Mouse (Mus musculus) heart, adult 8-10 months (tissue): ENCODE data around the gene Syt1. TPM values are rescaled to one million over a fixed set of nuclear protein-coding genes. Genes with fewer than 3 reads are reported as not detected.

Experiments
- DNase-seq: peaks from one replicate; pipeline ENCODE4 v3.0.0; 2022; ENCODE audit warnings: low spot score
- total RNA-seq, 4 experiments: library from RNA; stranded (reverse); gene quantifications; 2 replicates each; pipeline ENCODE4 v1.2.4; 2022

Syt1 gene
- total RNA-seq, 4 experiments from 2014 or later, result 0.11 to 0.38 (median 0.31) TPM

DNA sequence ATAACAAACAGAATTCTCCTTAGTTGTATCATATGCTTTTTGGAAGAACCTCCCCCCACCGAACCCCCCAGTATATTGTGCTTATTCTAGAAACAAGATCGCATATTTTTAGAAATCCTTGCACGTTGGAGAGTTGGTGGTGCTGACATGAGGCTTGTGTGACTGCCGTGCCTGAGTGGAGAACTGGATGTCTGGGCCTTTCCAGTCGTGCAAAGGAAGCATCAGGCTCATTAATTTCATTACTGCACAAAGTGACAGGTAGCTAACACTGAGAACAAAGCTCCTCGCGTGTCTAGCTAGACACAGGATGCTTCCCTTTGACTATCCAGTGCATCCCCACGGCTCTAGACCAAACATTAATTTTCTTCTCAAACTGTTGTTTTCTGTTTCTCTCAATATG, 358.0 kb downstream of the Syt1 start:
- DNase-seq, result no peak

DNA sequence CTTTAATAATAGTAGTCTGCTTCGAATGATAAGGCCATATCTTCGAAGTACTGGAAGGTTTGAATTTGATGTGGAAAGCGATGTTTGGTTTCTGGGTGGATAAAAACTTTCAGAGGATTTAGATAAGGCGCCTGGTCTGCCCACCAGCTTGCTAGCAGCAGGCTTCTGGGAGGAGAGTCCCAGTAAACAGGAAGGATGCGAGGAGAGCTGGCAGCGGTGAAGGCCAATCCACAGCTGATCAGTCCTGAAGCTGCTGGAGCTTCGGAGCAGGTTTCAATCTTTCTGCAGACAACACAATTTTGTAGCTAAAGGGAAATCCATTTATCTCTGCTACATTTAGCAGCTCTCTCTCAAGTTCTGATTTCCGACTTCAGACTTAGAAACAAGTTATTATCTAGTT, 358.7 kb downstream of the Syt1 start:
- DNase-seq, result no peak

DNA sequence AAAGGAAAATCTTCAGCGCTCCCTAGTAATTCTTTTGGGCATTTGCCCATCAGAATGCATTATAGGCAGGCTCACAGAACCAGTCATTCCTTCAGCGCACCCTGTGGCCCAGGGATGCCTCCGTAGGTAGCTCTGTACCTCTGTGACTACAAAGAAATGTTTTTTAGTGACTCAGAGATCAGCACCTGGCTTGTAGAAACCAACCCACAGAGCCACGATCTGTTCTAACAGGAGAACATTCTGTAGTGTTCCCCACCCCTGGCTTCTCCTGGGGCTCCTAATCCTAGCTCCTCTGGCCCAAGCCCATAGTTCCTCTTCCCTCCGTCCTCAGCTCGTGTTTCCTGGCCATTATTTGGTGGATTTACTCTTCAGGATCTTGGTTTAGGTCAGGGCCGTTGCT, 361.6 kb downstream of the Syt1 start:
- DNase-seq, result no peak

DNA sequence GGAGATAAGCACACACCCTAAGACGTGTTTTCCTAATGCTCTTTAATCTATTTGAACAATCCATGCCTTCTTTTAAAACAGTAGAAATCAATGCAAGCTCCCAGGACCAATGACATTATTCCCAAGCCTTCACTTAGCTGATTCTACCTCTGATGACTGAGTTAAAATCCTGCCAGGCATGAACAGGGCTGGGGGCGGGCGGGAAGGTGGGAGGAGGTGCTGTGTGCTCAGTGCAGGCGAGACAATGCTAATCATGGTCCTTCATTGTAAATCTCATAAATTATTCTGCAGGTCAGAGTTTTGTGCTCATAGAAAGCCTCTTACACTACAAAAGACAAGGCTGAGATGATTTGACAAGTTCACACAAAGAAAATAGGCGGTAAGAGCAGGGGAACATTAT, 366.9 kb downstream of the Syt1 start:
- DNase-seq, result no peak

DNA sequence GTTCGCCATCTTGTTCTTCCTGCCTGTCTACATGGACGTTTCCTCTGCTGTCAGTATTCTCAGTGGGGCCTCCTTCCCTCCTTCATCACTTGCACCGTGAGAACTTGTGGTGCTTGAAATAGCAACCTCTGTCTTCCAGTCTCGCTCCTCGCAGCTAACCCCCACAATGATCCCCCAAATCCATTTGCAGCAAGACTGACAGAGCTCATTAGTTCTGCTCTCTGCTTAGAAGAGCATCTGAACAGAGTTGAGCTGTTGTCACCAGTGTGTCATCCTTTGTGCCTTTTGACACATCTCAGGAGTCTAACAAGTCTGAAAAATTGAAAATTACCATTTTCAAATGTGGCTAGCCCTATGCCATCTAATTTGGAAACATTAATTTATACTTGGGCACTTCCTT, 372.7 kb downstream of the Syt1 start:
- no peak for DNase-seq

DNA sequence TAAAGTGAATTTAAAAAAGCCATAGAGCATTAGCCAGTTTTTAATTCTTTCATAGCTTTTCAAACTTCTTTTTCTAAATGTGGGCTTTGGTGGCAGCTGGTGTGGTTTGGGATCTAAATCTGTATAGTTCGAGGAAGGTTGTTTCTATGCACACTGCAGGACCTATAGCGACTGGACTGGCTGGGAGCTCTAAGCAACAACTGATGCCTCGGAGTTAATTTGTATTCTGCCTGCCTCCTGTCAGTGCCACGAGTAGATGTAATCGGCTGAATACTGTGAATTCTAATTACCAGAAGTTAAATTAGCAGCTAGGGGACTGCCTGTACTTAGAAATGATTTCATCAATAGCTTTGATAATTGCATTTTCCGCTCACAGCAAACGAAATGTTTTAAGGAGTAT, 374.7 kb downstream of the Syt1 start:
- DNase-seq, result no peak

DNA sequence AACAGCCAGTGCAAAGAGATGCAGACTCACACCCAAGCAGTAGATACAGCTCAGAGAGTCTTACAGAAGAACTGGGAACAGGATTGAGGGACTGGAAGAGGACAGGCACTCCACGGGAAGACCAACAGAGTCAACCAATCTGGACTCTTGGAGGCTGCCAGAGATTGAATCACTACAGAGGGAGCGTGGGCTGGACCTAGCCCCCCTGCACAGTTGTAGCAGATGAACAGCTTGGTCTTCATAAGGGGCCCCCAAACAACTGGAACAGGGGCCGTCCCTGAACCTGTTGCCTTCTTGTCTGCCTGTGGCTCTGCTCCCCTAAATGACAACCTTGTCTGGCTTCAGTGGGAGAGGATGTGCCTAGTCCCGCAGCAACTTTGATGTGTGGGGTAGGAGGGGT, 375.2 kb downstream of the Syt1 start:
- DNase-seq, result no peak

DNA sequence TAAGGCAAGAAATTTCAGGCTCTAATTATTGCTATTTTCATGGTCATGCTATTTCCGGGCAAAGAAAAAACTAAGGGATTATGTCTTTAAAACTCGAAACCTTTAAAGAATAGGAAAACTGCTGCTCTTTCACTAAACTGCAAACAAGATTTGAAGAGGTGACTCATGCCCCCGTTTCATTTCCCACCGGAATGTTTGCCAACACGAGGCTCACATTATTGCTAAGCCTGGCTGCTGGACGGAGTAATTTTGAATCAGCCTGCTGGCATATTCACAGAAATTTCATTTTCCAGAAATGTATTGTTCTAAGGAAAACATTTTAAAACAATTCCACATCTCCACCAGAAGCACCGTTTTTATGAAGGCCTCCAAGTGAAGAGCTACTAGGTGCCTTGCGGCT, 379.9 kb downstream of the Syt1 start:
- no peak for DNase-seq

DNA sequence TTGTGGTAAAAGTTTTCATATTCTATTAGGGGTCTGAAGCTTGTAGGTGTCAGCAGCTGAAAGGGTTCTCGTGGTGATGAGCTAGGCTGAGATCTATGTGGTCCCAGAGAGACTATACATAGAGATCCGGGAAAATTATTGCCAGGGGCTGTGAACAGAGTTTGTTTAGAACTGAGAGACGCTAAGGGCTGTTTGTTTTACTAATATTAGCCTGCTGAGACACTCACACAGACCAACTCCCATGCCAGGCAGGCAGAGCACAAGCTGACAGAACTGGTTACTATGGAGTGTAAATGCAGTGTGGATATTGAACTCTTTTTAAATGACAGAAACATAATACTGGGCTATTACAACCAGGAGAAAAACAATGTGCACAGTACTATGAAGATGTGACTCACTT, 384.4 kb downstream of the Syt1 start:
- no peak for DNase-seq

DNA sequence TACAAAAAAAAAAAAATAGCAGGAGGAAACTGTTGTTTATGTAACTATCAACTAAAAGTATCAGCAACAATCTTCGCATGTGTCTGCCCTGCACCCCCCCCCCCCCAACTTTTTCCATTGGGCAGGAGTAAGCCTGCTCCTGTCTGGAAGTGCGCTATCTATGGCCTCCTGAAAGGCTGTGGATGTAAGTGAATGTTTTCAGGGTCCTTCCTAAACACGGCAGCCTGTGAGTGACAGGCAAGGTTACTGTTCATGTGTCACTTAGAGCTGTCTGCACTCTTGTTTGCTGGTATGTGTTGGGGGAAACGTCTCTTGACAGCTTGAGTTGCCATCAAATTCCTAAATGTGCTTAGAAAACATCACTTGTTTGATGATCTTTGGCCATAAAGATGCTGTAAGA, 387.8 kb downstream of the Syt1 start:
- DNase-seq, result no peak

DNA sequence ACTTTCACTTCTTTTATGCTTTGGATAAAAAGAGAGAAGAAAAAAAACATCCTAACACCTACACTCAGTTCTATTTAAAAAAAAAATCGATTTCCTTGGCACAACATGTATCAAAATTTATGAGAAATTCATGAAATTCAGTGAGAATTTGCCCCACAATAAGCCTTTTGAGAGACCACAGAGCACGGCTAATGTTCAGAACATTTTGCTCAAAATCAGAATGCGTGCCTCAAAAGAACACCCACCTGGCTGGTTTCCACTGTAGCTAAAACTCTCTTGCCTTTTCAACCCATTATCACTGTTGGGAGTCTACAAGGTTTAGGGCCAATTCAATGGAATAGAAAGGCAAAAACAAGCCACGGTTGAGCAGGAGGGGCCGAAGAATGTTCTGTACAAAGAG, 390.9 kb downstream of the Syt1 start:
- DNase-seq, result no peak

DNA sequence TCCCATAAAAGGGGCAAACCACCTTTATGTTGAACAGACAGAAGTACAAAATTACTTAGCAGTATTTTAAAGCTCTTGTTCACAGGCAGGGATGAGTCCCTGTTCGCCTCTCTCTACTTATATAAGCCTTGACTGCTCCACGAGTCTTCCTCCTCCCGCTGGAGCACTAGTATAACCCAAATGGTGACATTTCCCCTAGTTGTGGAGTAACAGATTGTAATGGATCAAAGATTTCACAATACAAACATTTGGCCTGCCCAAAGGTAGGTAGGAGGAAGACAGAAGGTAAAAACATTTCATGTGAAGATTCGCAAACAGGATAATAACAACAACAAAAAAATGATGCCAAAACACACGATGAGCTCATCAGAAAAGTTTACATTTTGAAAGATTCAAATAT, 391.6 kb downstream of the Syt1 start:
- DNase-seq, result no peak

DNA sequence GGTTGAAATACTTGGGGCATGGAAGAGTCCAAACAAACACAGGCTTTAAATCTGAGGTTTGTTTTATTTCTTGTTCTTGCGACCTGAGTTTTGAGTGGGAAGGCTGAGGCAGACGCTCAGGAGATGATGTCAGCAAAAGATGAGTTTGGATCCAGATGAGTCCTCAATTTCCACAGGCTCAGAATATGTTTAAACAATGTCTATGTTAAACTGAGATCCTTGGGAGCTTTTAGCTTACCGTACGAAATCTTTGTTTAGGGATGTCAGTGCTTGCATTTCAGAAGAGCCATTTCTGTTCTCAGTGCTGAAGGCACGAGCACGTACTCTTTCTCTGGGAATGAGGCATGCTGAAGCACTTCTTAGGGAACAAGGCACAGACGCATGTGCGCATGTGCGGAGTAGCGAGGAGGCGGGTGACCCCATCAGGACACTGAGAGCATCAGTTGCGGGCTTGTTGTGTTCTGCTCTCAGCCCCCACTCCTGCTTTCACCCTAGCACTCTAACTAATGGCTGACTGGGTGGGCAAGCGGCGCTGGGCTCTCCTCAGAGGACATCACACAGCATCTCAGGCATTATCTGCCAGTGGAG, 400.6 kb downstream of the Syt1 start:
- no peak for DNase-seq

DNA sequence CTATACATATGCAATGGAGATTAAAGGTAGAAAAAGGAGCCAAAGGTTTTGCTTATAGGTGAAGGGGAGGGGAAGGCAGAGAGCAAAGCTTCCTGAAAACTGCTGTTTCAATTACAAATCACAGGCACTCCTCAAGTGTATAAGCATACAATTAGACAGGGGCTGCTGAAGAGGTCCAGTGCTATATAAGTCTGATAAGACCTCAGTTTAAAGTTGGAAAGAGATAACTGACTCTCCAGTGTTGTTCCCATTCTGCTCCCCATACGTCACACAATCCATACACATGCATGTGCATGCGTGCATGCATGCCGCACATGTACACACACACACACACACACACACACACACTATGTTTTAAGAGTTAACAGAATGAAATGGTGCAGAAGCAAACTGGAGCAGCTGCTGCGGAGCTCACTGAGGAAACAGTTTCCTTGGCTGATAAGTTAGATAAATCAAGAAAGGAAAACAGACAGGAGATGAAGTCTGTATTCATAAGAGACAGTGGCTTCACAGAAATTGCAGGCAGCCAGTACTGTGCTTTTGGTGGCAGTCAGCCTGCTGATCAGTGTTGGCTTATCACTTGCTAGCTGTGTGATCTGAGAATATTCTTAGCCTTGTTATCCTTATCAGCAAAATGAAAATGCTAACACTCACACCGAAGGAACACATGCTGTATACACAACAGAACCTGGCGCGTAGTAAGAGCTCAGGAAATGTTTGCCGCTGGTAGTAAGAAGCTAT, 408.9 kb downstream of the Syt1 start:
- DNase-seq, result no peak

DNA sequence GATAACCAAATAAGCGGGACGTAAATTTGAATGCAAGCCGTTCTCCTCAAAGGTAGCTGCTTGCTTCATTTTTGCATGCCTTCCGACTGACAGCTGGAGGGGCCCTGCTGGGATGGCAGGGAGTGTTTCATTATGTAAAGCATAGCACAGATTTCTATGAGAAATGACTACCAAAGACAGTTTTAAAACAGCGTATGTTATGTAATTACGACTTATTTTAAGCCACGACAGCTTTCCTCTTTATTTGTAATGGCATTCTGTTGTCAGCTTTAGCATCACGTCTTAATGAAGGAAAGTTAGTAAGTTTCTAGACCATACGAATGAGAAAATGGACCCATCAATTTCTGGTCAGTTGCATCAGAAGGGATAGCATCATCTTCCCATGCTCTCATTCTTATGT, 410.1 kb downstream of the Syt1 start:
- no peak for DNase-seq

DNA sequence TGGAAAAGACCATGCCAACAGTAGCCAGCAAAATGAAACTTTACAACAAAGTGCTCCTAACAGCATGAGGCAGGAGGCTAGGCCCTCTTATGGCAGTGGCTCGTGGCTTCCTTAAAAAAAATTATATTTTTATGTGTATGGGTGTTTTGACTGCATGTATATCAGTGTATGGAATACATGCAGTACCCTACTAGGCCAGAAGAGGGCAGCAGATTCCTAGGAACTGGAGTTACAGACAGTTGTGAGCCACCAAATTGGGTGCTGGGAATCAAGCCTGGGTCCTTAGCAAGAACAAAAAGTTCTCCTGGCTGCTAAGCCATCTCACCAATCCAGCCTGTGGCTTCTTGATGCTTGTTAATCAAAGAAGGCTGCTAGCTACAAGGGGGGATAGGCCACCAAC, 413.4 kb downstream of the Syt1 start:
- DNase-seq, result no peak

DNA sequence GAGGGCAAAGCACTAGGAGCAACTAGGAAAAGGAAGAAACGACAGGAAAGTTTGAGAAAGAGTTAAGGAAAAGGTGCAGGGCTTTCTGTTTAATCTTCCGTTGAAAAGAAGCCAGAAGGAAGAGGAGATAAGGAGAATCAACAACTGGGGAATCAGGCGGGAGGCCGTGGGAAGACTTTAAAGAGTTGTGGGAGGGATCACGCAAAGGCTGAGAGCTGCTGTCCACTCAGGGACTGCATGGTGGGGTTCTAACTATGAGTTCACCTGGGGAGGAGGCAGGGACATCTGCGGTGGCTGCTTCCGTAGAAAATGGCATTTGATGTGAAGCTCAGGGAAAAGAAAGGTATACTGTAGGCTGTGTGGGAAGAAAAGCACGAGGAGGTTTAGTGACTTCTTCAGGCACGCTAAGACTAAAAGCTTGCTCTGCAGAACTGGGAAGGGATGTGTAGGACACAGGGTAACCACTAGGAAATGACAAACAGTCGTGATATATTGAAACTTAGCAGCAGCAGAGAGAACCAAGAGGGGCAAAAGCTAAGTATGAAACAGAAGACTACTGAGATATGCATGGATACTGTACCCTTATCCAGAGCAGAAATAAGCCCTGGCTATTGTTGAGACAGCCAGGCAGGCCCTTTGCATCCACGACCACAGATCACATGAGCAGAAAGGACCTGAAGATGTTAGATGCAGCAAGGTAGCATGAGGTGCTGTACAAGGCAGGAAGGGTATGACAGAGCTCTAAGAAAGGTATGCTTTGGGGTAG, 414.4 kb downstream of the Syt1 start:
- no peak for DNase-seq

DNA sequence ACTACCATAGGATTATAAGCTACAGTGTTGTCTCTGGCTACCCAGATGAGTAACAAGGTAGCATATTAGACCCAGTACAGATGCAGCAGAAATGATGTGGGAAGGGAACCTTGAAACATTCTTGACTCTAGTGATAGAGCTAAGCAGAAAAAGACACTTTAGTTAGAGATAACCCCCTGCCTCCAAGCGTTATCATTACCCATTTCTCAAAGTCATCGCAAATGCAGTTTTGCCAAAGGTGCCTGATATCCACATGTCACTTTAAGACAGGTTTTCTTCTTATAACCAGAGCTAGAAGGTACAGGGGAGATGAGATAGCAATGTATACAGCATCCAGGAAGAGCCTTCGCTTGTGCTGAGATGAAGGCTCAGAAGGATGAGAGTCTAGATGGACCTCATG, 421.4 kb downstream of the Syt1 start:
- DNase-seq, result no peak

DNA sequence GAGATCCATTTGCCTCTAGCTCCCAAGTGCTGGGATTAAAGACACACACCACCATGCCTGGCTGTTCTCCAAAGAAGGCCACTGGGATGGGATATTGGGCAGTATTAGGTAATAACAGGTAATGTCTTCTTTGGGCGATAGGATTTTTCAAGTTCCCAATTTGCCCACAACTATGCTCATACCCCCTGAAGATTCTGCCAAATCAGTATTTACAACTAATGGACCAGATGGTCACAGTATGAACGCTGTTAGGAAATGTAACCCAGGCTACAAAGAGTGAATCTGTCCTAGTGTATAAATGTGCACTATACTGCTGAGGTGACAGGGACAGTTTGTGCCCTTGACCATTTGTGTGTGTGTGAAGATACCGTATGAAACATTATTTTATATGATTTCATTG, 421.9 kb downstream of the Syt1 start:
- DNase-seq, result no peak

DNA sequence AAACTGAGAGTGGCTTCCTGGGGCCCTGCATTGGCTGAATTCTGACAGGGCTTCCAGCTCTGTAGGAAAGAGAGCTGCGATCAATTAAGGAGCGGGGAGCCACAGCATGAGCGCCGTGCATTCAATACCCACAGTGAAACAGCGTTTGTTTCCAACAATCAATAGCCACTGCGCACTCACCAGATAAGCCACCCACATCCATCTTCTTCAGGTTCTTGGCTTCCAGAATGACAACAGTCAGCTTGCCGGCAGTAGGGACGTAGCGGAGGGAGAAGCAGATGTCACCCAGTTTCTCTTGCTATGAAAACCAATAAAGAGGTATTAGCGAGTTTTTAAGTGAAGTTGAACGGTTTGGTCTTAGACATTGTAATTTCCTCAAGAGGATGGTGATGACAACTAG, 427.1 kb downstream of the Syt1 start:
- no peak for DNase-seq

DNA sequence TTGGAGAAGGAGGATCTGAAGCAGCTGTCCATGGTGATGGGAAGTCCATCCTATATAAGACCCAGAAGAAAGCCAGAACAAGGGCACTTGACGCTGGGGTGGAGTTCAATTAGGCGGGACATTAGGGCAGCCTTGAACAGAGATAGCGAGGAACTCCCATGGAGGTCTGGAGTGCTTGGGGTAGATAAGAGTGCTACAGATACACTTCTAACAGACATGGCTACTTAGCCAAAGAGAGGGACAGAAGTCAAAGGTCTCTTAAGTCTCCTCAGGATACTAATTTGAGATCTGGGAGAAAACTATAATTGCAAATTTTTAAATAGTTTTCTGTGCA, 428.4 kb downstream of the Syt1 start:
- no peak for DNase-seq

DNA sequence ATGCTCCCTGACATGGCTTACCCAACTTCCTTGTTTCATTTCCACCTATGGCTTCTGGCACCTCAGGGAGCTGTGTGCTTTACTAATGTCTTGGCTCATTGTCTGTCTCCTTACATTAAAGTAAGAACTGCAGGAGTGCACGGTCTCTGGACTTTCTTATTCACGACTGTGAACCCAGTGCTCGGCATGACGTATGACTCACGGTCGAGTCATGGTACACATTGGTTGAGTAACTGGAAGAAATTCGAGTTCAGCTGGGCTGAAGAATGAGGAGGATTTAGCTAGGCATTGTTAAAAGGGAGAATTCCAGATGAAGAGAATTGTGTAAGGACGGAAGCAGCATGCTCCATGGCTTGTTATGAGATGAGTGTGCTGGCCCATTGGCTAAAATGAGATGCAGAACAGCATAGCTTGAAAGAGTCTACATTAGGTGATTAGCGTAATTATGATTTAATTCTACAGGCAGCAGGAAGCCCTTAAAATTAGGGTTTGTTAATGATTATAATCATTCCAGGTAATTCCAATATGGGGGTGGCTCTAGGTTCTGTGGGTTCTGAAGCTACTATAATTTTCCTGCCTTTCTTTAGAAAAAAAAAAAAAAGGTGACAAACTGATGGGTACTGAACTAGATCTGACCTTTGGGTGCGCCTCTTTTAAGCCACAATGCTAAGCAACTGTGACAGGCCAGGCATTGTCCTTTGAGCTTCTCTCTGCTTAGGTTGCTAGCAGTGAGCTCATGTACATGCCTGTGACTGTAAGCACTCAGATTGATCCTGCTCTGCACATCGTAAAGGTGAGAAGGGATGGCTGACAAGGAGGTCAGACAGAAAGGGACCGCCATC, 429.0 kb downstream of the Syt1 start:
- DNase-seq, result no peak
